Mouse (Mus musculus): ENCODE measurements around the gene 6330409D20Rik.
A peak's percentile ranks its signal among the peaks of the same experiment; 100 is the strongest.

6330409D20Rik gene

DNA sequence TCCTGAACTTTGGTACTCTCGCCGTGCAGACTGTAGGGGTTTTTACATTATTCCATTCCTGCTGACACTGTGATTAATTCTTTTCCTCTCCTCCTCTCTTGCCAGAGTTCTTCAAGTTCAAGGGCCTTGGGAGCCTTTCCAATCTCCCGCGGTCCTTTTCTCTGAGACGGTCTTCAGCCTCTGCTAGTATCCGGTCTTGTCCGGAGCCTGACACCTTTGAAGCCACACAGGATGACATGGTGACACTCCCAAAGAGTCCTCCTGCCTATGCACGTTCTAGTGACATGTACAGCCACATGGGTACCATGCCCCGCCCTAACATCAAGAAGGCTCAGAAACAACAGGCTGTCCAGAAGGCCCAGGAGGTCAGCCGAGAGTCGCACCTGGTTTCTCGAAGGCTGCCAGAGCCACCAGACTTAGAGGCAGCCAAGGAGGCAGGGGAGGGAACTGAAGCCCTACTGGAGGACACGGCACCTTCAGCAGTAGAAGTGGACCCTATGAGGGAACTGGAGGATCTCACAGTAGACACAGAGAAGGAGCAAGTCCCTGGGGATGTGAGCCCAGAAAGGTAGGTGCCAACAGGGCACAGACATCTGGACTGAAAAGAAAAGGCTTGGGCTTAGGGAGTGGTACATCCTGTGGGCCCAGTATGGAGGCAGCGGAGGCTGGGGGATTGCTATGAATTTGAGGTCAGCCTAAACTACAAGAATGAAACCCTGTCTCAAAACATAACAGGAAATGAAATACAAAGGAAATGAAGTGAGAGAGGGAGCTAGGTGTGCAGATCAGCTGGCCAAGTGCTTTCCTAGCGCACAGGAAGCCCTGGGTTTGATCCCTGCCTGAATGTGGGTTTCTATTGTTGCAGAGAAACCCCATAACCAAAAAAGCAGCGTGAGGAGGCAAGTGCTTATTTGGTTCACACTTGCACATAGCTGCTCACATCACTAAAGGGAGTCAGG is 15.7 kb downstream of the 6330409D20Rik start:
- peak; percentile 62 to 73 for DNase-seq (ENCODE audit: low read depth in 2 of 2, low spot score in 2 of 2)

GRCm38 (mm10) chr2:32724149-32724548 is 16.7 kb downstream of the 6330409D20Rik start:
- DNase-seq (ENCODE audit: low read depth in 2 of 2, low spot score in 2 of 2), result no peak

DNA sequence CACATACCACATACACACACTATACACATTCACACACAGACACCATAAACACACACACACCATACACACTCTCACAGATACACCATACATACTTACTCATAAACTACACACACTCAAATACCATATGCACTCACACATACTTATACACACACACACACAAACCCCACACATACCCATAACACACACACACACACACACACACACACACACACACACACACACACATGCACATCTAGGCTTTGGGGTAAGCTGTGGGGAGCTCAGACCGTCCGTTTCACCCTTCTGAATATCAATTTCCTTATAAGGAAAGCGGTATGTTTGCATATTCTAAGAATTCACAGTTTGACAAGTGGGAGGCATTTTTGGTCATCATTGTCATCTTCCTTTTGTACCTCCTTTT is 18.2 kb downstream of the 6330409D20Rik start:
- no peak for DNase-seq (ENCODE audit: low read depth in 2 of 2, low spot score in 2 of 2)

- DNase-seq (ENCODE audit: low read depth in 2 of 2, low spot score in 2 of 2), result no peak
Measured at GRCm38 (mm10) chr2:32722046-32722445, 18.8 kb downstream of the 6330409D20Rik start.

DNA sequence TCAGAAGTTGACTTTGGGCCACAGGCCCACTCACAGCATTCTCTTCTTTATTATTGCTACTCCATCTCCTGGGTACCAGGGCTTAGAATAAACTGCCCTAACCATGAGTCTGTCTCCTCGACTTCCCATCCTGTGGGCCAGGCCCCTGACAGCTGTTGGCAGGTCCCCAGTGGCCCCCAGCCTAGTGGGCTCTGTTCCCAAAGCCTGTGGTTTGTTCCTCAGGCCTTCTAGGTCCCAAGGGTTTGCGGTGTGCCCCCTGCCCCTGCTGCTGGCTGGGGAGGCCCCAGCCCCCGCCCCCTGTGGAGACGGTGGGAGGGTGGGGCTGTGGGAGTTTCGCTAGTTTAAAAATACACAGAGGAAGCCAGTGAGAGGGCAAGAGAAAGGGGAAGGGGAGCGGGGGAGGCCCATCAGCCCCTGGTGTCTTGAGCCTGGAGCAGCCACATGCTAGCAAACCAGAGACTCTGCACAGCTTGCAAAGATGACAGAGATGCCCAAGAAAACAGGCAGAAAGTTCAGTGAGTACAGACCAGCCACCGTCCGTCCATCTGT is 20.1 kb downstream of the 6330409D20Rik start, which contains the start of gene Sh2d3c:
Gene Sh2d3c (plus strand): TSS at position 375 of the 549 bp plus-strand sequence.
- DNase-seq (ENCODE audit: low read depth in 2 of 2, low spot score in 2 of 2), result no peak

DNA sequence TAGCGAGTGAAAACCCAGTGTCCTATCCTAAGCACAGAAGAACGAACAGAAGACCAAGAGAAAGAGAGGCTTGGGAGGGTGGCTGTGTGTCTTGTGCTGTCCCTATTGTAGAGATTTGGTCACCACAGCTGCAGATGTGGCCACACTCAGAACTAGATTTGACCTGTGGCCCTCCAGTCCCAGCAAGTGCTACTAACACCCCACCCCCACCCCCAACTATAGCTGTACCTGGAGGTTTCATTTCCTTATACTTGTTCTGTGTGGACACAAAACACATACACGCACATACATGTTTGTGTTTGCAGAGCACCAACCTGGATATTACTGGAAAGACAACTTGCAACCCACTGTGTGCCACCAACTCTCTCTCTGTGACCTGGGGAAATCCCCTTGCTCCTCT is 20.8 kb downstream of the 6330409D20Rik start:
- DNase-seq (ENCODE audit: low read depth in 2 of 2, low spot score in 2 of 2), result no peak

GRCm38 (mm10) chr2:32718761-32719160 is 22.1 kb downstream of the 6330409D20Rik start:
- no peak for DNase-seq (ENCODE audit: low read depth in 2 of 2, low spot score in 2 of 2)

DNA sequence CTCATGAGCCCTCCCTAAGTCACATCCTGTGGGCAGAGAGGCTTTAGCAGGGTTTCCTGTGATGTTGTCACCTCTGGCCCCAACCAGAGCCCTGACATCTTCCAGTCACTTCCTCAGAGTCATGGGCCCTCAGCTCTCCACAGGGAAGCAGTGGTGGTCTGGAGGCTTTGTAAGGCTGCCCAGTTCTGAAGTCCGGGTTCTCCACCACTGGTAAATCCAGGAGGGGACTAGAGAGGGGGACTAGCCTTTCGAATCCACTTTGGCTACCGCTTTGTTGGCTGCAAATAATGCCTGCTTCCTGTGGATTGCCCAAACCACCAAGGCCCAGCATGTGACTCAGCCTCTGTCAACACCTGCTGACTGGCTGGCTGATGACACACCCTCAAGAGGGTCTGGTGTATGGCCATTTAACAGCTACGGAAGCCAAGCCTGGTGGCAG is 25.8 kb downstream of the 6330409D20Rik start:
- peak; percentile 34 to 48 for DNase-seq (ENCODE audit: low read depth in 2 of 2, low spot score in 2 of 2)

- DNase-seq (ENCODE audit: low read depth in 2 of 2, low spot score in 2 of 2), result no peak
Measured at GRCm38 (mm10) chr2:32714117-32714986, 26.5 kb downstream of the 6330409D20Rik start.

DNA sequence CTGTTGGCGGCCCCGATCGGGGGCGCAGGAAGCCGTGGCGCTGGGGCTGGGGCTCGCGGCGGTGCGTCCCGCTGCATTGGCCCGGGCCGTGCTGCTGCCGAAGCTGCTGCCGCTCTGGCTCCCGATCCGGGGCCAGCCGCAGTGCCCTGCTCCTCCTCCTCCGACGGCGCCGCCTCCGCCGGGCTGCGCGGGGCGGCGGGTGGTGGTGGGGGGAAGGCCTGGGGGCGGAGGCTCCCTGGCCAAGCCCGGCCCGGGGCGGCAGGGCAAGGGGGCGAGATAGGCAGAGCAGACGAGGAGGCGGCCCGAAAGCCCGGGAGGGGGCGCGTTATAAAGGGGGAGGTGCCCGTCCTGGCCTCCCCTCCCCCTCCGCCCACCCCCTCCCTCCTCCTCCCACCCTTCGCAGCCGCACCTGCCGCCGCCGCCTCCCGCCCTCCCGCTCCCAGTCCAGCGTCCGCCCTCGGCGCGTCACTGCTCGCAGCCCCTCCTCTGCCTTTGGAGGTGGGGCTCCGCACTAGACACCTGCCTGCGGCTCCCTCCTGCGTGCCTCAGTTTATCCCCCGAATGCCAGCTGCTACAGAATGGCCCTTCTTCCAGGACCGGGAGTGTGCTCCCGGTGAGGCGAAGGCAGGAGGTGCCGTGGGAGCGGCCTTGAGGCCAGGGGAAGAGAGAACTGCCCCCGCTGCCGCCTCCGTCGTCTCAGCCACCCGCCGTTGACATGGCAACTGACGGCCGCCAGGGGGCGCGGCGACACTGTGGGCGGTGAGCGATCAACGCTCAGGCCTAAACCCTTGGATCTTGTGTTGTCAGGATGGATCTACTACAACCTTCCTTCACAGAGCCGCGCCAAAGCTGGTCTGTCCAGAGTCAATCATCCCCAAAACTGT is 27.6 kb downstream of the 6330409D20Rik start, which contains the start of gene Cdk9:
Gene Cdk9 (minus strand): TSS at position 143 of the 884 bp plus-strand sequence.
- DNase-seq (ENCODE audit: low read depth in 2 of 2, low spot score in 2 of 2), result peak; percentile 93 to 95

DNA sequence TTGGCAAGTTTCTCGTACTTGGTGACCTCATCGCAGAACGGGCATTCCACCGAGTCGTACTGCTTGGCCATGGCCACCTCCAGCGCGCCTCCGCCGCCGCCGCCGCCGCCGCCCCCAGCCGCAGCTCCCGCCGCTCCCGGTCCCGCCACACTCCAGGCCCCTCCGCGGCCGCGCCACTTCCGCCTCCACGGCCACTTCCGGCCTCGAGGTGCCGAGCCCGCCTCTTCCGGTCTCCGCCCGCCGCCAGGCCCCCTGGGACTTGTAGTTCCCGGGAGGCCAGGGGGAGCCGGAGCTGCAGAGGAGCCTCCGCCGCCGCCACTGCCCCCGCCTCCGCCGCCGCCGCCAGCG is 28.3 kb downstream of the 6330409D20Rik start:
- peak; percentile 95 to 97 for DNase-seq (ENCODE audit: low read depth in 2 of 2, low spot score in 2 of 2)

- DNase-seq (ENCODE audit: low read depth in 2 of 2, low spot score in 2 of 2), result peak; percentile 38 to 43
Measured at GRCm38 (mm10) chr2:32712108-32712551, 28.7 kb downstream of the 6330409D20Rik start.

- no peak for DNase-seq (ENCODE audit: low read depth in 2 of 2, low spot score in 2 of 2)
Measured at GRCm38 (mm10) chr2:32711301-32712056, 29.3 kb downstream of the 6330409D20Rik start.

- DNase-seq (ENCODE audit: low read depth in 2 of 2, low spot score in 2 of 2), result no peak
Measured at GRCm38 (mm10) chr2:32710425-32710824, 30.4 kb downstream of the 6330409D20Rik start.

GRCm38 (mm10) chr2:32709521-32710137 is 31.2 kb downstream of the 6330409D20Rik start:
- DNase-seq (ENCODE audit: low read depth in 2 of 2, low spot score in 2 of 2), result no peak

- DNase-seq (ENCODE audit: low read depth in 2 of 2, low spot score in 2 of 2), result peak; percentile 68 to 76
Measured at GRCm38 (mm10) chr2:32708643-32709042, 32.2 kb downstream of the 6330409D20Rik start.

GRCm38 (mm10) chr2:32706971-32707370 is 33.8 kb downstream of the 6330409D20Rik start:
- DNase-seq (ENCODE audit: low read depth in 2 of 2, low spot score in 2 of 2), result no peak

DNA sequence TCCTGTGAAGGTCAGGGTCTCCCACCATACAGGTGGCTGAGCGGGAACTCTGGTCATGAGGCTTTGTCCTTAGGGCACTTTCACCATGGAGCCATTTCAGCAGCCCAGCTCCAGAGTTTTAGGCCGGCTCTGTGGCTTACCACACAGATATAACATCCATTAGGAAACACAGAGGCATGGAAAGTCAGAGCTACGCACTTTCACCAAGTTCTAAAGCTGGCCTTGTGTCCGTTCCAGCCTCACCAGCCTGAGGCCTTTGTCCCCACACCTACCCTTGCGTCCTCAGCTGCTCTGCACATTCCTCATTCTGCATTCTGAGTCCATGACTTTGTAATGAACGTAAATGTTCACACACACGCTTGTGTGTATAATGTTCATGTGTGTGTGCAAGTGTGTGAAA is 35.8 kb downstream of the 6330409D20Rik start:
- DNase-seq (ENCODE audit: low read depth in 2 of 2, low spot score in 2 of 2), result no peak

GRCm38 (mm10) chr2:32704021-32704421 is 36.8 kb downstream of the 6330409D20Rik start, which contains the start of gene Fpgs:
Gene Fpgs (minus strand): TSS chr2:32704145.
- DNase-seq (ENCODE audit: low read depth in 2 of 2, low spot score in 2 of 2), result no peak
